Mouse (Mus musculus) ES-CJ7 (cell line): Measurements from ENCODE around the gene Il20rb.

Experiments used
- DNase-seq: peaks from one replicate; pipeline ENCODE4 v3.0.0; 2011; ENCODE audit warnings: low read depth, low spot score

The Il20rb gene

DNA sequence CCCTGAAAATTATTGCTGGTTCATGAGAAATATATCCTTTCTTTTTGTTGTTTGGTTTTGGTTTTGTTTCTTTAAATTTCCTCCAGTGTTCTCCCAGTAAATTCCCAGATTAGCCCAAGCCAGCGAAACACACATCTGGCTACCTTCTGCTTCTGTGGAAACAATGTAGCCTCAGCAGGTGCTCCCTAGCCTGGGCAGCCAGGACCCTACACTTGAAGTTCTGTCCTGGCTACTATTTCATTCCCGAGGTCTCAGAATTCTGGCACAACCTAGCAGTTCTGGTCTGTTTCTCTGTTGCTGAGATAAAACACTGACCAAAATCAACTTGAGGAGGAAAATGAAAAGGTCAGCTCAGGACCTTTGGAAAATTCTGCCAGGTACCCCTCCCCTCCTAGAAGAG lies 55.2 kb downstream of the Il20rb start:
- DNase-seq: no peak

DNA sequence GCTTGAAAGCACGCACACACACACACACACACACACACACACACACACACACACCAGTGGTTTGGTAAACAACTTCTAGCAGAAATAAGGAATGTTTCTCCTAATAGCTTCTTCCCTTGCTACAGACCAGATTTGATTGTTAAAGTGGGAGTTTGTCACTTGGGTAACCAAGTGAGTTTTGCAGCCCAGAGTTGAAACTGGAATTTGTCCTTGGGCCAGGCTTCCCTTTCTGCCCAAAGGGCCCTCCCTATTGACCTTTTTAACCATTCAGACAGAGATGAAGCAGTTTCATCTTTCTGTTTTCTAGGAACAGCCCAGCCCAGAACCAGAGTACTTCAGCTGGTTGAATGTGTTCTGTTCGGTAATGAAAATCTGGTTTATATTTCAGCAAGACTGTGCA lies 55.7 kb downstream of the Il20rb start:
- no peak for DNase-seq

DNA sequence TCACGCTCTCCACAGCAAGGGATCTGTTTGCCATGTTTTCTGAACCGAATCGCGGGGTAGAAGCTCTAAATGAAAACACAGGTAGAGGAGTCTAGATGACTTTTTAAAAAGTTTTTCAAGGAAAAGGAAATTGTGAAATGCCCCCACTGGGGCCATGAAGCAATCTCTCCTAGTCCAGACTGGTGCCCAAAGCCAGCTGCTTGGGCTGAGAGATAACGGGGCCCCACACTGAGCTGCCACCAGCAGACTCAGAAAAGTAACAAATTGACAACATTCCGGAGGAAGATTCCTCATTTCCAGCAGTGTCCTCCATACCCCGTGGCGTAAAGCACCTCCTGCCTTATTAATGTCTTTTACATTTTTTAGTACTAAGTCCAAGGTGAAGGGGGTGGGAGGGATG lies 66.9 kb downstream of the Il20rb start:
- DNase-seq: no peak

DNA sequence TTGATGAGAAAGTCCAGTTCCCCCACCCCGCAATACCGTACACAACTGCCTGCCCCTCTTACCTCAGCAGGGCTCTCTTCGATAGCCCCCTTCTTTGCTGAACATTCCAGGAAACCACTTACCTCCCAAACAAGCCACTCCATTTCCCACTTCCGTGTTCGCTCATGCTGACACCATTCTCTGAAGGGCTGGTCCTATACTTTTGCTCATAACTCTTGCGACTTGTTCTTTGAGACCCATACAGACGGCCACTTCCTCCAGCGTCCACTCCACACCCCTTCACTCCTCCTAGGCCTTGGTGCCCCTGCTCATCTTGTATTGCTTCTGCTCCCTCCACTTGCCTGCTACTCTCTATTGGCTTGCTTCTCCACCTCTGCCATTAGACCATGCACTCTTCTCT lies 67.5 kb downstream of the Il20rb start:
- DNase-seq: no peak

DNA sequence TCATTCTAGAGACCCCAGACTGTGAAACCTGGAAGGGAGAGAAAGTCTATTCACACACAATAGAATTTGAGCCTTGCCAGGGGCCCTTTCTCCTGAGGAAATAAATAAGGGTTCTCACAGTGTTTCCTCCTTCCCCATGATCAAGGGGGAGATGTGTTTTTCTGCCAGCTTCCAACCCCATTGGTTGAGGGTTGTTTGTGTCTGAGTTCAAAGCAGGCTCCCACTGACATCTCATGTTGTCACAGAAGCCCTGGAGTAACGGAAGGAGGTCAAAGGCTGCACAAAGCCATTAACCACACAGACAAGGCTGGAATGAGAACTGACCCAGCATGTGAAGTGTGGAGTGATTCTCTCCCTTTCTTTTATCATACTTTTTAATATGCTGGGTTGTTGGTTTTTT lies 69.8 kb downstream of the Il20rb start:
- DNase-seq: no peak

DNA sequence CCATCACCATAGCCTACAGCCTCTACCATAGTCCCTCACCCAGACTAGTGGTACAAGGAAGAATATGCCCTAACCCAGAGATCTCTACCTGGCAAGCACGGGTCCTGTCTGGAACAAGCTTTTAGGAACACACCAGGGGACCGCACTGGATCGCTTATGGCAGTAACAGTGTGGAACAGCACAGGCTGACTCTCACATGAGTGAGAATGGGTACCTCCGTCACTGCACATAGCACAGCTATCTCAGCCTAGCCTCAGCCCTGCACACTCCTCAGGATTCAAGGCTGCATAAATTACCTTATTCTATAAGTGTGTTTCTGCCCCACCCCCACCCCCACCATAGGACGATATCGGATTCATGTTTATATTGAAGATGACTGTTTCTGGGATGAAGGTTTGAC lies 70.3 kb downstream of the Il20rb start:
- DNase-seq: no peak

DNA sequence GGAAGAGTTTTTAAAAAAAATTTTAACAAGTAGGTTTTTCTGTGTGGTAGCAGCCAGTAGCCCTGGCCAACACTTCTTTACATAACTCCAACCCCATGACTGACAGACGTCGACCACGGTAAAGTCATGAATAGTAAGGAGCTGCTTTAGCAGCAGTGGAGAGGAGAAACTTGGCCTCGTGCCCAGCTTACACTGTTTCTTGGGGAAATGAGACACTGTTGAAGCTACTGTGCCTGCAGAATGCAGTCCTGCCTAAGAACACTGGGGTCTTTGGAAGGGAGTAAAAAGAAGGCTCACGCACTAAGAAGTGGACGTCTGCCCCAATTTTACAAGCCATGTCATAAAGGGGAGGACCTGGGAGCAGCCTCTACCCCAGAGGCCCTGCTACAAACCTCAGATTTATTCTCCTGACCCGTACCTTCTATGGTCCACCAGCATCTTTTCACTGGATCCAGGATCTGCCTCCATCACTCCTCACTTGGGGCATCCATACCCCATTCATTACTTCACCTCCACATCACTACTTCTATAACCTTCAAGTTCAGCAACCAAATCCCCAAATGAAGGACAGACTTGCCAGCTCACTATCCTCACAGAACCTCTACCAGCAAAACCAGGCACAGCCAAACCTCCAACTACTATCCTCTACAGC lies 71.1 kb downstream of the Il20rb start:
- DNase-seq: no peak
